Mouse (Mus musculus) cerebellum, postnatal 10 days (tissue): Measurements from ENCODE around the gene Adcyap1r1.

Source experiments
- DNase-seq, 2 experiments: peaks; one replicate each; pipeline ENCODE4 v3.0.0; 2021; ENCODE audit warnings: mixed read lengths in 2 of 2

The Adcyap1r1 gene

DNA sequence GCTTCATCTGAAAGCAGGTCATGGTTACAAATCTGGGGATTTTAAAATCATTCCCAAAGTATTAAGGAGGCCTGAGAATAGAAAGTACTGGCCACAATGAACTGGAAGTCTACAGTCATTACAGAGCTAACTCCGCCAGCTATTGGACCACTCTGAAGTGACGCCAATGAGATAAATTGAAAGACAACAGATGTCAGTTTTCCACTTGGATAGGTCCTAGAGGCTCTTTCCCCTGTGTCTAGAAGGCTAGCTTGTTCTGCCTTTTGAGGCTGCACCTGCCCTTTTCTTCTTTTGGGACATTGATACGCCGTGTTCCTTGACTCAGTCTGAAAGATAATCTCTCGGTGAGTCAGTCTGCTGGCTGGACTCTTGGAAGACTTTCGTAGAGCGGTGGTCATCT lies 50.5 kb downstream of the Adcyap1r1 start:
- DNase-seq = peak in 1 of 2 experiments; percentile 50

DNA sequence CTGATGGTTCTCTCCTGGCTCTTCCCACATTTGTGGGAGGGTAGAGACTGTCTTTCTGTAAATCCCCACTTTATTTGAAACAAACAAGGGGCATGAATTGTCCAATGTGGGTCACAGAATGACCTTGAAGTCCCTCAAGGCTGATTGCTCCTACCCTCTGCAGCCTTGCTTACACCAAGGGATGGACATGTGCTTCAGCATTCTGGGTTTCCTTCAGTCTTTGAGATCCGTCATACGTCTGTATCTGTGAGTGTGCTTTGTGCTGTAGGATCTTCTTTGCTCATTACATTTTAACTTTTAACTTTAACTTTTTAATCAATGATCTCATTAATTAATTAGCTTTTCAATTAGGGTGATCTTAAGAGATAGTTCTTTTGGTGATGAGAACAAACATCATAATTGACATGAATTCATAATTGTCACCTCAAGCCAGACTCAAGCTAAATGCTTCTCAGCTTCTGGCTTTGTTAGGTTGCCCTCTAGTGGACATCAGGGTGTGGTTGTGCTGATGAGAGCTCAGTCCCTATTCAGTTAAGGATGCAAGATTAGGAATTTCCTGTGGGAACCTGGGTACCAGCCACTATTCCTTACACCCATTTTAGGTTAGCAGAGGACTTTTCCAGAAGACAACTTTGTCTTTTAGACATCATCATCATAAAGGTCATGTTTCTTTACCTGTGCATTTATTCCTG lies 53.2 kb downstream of the Adcyap1r1 start:
- peak; percentile 83 to 89 for DNase-seq

DNA sequence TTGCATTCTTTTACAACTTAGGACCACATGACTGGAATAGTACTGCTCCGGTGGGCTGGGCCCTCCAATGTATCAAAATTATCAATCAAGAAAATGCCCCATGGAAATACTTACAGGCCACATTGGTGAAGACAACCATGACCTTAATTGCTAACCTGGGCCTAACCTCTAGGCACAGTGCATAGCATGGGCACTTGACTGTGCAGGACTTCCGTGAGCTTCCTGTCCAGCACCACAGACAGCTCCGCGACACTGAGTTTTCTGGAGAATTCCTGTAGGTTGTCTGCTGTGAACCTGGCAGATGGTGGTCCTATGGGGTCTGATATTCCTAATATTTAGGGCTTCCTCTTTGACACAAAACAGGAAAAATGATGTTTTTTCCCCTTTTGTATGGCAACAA lies 54.7 kb downstream of the Adcyap1r1 start:
- no peak for DNase-seq

DNA sequence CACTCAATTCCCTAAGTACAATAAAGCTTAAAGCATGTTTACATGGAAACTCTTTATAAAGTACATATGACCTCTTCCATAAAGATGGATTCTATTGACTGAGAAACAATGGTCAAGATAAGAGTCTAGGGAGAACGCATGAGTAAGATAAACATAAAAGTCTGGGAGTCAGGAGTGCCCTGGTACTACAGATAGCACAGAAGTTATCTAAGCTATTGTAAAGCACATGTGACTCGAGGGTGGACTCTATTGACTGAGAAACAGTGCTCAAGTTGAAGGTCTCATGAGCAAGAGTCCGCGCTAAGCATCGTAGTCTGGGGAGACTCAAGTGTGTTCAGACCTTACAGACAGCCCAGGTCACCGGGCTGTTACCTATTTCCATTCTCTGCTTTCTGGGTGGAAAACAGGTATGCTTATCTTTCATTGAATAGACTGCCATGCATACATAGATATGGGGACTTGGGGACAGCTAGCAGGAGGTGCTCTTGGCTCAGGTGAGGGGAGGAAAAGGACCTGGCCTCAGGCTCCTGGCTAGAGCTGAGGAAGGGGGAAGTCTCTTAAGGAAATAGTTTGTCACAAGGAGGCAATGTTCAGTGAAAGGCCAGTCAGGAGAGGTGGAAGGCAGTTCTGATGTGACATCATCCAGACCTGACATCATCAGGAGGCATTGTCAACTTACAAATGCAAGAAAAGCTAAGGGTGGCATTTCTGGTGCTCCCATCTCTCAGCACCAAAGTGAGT lies 57.5 kb downstream of the Adcyap1r1 start:
- DNase-seq = no peak

DNA sequence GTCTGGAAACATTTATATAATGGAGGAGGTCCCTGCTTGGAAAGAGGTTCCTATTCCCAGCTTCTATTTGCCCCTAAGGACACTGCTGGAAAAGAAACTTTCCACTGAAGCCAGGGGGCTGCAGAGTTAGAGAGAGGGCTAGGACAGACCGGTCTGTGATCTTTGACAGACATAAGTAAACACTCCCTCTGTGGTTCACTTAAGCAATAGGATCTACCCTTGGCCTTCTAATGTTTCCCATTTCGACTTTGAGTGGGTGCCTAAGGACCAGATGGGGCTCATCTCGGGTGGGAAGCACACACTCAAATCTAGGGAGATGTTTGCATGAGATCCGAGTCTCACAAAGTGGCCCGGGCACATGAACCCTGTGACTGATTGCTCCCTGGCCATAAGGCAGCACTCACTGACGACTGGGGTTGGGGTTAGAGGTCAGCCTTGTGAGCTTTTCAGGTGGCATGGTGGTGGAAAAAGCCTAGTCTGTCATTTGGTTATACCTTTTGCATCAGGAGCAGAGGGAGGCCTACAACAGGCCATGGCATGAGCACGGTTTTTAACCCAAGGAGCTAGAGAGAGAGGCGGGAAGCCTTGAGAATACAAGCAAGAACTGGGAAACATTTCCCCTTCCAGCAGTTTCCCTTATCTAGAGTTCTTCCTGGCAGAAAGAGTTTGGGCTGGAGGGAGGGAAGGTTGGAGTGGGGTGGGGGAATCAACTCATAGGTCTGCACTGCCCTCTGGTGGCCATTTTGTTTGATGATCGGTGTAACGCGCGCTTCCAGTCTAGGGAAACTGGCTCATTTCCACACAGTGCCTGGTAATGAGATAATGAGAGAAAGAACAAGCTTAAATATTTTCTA lies 59.7 kb downstream of the Adcyap1r1 start:
- peak; percentile 94 to 96 for DNase-seq

DNA sequence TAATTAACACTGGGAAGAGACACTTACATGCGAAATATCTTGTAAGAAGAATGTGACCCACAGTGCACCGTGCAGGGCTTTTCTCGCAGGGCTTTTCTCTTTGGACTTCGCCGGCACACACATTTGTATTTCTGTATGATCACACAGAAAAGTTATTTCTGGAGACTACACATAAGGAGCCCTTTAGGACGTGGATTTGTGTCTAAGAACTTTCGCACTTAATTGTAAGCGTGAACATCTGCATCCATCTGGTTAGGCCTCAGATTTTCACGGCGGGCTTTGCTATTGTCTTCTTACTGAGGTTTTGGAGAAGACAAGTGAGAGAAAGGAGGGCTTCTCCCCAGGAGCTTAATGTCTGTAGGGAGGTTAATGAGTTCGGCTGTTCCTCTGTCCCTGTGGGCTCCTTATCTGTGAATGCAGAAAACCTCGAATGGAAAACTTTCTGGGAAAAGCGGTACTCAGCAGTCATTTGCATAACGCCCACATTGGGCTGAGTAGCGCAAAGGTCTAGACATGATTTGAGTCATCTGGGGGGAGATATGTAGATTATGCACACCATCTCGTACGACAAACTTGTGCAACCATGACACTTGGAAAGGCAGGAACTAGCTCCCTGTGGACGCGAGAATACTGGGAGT lies 60.4 kb downstream of the Adcyap1r1 start:
- DNase-seq = no peak

DNA sequence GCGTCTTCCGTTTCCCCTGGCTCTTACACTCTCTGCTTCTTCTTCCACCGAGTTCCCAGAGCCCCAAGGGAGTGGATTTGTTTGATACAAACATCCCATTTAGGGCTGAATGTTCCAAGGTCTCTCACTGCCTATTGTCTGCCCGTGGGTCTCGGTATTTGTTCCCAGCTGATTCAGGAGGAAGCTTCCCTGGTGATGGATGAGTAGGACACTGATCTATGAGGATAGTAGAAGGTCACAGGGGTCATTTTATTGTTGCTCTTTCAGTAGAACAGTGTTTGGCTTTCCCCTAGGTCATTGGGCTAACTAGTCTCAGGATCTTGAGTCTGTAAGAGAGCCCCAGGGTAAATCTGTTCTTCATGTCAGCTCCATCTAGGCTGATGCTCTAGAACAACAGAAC lies 61.7 kb downstream of the Adcyap1r1 start:
- DNase-seq = no peak

DNA sequence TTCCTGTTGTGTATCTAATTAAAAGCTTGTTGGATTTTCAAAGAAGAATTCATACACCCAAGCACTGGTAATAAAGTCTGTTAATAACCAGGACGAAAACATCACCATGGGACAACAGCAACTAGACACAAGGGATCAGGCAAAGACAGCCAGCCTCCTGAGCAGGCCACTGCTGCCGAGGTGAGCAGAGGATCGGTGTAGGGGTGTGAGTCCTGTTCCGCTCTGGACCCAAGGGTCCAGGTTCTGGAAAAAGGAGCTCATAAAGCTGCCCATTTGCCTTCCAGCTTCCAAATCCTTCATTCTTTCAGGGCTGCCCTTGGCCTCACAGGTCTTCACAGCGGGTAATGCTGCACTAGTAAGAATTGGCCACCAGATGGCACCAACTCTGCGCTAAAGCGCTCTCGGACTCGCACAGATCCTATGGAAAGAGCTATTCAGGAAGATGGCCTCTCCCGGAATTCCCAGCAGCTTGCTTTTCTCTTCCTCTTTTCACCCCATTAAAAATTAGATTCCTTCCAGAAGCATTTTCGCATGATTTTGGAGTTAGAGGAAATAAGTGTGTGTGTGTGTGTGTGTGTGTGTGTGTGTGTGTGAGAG lies 67.9 kb downstream of the Adcyap1r1 start:
- peak; percentile 93 to 96 for DNase-seq

DNA sequence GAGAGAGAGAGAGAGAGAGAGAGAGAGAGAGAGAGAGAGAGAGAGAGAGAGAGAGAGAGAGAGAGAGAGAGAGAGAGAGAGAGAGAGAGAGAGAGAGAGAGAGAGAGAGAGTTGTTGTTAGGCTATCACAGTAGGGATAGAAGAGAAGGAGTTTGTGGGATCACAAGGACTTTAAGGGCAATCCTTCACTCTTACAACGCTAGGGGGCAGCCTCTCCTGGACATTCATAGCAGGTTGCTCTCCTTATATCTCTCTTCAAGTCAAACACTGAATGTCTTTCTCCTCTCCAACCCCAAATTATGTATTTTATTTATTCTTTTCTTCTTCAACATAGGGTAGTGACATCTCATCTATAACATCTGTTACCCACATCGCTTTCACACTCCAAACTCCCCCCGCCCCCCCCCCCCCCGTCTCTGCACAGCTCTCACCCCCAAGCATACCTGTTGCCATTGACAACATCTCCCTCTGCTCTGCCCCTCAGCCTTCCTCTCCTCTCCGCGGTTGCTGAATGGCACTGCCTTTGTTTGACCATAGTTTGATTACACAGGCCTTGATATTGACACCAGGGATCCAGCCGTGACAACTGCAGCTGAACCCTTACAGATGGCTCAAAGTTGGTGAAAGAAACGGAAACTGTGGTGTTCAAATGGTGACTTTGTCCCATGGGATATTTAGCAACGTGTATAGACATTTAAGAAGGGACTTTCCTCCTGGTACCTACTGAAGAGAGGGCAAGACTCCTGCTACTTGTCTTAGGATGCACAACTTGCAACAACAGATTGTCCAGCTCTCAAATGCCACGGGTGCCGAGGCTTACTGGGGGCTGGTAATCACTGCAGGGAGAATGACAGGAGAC lies 68.7 kb downstream of the Adcyap1r1 start:
- DNase-seq = peak; percentile 87 to 89

DNA sequence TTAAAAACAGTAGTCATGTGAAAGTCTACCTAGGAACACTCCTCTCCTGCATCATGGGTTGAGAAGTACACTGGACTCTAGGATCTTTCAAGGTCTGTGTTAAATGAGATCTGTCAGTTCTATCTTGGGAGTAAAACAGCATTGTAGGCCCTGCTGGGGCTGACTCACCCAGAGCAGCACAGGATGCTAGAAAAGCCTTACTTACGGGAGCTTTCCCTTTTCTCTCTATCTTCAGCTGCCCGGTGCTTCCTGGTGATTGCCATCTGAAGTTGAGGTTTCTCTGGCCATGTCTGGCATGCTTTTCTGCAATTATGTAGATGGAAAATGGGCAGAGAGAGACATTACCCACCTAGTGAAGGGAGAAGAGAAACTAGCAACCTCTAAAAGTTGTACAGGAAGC lies 84.7 kb downstream of the Adcyap1r1 start:
- no peak for DNase-seq

DNA sequence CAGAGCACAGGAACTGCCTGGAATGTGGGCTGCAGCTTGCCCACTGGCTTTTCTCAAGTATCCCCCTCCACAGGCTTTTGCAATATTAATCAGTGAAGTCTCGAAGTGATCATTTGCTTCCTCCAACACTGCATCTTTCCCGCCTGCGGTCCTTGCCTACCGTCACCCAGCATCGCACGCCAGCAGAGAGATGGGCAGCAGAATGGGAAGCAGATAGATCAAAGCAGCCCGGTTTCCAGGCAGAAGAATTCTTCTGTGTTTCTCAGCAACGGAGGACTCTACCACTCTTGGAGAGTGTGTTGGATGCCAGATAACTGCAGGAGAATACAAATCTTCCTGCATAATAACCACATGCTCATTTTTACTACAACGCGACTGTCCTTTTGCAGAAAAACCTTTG lies 87.4 kb downstream of the Adcyap1r1 start:
- DNase-seq = peak; percentile 34 to 43

DNA sequence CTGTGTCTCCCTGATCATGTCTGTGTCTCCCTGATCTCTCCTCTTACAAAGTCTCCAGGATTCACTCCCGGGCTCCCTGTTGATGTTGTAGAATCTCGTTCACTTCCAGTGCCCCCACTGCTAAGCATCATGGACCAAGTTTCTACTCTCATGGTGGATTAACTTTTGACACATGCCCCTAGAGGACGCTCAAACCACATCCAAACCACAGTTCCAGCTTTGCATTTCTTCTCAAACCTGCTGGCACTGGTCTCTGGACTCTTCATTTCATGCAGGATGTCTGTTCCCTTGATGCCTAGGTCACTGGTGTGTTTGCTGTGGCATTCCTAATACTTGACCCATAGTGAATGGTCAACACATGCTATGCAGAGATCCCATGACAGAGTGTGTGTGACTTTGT lies 90.6 kb downstream of the Adcyap1r1 start:
- peak; percentile 43 to 46 for DNase-seq

DNA sequence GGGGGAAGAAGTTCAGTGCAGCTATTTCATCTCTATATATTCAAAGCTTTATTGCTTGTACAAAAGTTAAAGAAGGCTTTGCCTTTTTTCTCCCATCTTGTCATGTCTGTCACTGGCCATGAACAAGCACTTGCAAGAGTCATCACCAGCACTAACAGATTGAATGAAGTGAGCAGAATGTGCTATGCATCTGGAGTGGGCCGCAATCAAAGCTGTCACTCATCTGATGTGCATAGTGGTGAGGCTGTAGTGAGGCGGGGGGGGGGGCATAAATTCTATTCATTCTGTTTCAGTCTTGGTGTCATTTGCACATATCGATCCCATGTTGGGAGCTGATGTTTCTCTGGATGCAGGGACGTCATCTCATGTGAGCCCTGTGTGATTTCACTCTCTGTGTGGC lies 91.6 kb downstream of the Adcyap1r1 start:
- DNase-seq = no peak

DNA sequence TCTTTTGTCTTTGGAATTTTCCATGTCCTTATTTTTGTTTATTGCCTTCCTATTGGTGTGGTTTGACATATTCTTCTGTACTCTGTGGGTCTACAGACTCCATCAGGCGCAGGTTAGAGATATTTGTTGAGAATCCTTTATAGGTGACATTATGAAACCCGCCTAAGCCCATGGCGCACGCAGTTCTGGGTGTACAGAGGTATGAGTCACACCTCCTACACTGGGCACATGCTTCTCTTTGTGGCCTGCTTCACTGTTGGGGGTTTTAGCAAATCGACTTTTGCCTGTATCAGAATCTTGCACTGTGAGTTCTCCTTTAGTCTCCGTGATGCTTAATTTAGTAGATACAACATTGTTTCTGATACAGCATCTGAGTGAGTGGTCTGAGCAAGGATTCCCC lies 97.4 kb downstream of the Adcyap1r1 start:
- no peak for DNase-seq

DNA sequence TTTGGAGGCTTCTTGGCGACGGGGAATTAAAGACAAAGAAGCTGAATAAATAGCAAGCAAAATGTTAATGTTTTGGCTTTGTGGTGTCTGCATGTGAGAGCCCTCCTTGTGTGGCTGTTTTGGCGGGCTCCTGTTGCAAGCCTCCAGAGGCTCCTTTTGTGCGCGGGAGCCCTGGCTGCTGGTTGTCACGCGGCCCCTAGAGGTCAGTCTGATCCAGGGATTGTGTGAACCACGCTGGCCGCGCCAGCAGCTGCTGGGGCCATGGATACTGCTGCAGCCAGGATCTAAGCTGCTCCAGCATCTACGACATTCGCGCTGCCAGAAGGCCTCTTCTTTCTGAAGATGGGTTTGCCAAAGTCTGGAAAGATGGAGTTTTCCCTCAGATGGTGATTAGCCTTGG lies 99.1 kb downstream of the Adcyap1r1 start:
- DNase-seq = peak; percentile 72 to 79
